Mouse (Mus musculus) neural tube, embryonic 15.5 days (tissue): Measurements from ENCODE around the gene Ndc1. TPM values are rescaled to one million over a fixed set of nuclear protein-coding genes. Genes with fewer than 3 reads are reported as not detected.
"Not testable (repeated sequence)": the region's sequence is repeated elsewhere in the genome, so short reads cannot be mapped to it uniquely, and the experiment has no call there.

Source experiments
- ATAC-seq: fragments of 200-750 bp; cut with Nextera tagmentation; 2 replicates; pipeline ENCODE4 v1.8.0; 2017; ENCODE audit warnings: mild to moderate bottlenecking, moderate TSS enrichment, moderate library complexity; ENCODE audit not compliant: low FRiP score
- H3K27ac ChIP-seq: fragments of 300-500 bp; sonication (generic); replicated peaks from 2 replicates; pipeline ENCODE4 v1.5.1; 2015; ENCODE audit warnings: mild to moderate bottlenecking, inconsistent platforms
- H3K27me3 ChIP-seq: fragments of 300-500 bp; sonication (generic); replicated peaks from 2 replicates; pipeline ENCODE4 v1.6.1; 2015; ENCODE audit warnings: inconsistent platforms
- H3K36me3 ChIP-seq: fragments of 300-500 bp; sonication (generic); 2 replicates; pipeline ENCODE4 v1.6.1; 2015; ENCODE audit warnings: inconsistent platforms
- H3K4me1 ChIP-seq: fragments of 300-500 bp; sonication (generic); 2 replicates; pipeline ENCODE4 v1.6.1; 2015; ENCODE audit warnings: inconsistent platforms
- H3K4me2 ChIP-seq: fragments of 300-500 bp; sonication (generic); 2 replicates; pipeline ENCODE4 v1.6.1; 2015; ENCODE audit warnings: inconsistent platforms, mild to moderate bottlenecking, moderate library complexity
- H3K4me3 ChIP-seq: fragments of 300-500 bp; sonication (generic); replicated peaks from 2 replicates; pipeline ENCODE4 v1.5.1; 2015; ENCODE audit warnings: mild to moderate bottlenecking, inconsistent platforms
- H3K9ac ChIP-seq: fragments of 300-500 bp; sonication (generic); replicated peaks from 2 replicates; pipeline ENCODE4 v1.6.1; 2015; ENCODE audit warnings: mild to moderate bottlenecking, inconsistent platforms
- H3K9me3 ChIP-seq: fragments of 300-500 bp; sonication (generic); replicated peaks from 2 replicates; pipeline ENCODE4 v1.6.1; 2016; ENCODE audit warnings: inconsistent platforms
- WGBS: fragments of 180-500 bp; shearing (Covaris S2); methylation state at CpG from one replicate; pipeline ENCODE4 v1.1.7; 2015; ENCODE audit warnings: mixed read lengths; 5-methylcytosine and 5-hydroxymethylcytosine counted together
- polyA plus RNA-seq: library from polyadenylated mRNA; unstranded; fragments of >200 nt; fragmentation: Nextera tagmentation; extraction: Ambion mirVana; gene quantifications from 2 replicates; pipeline ENCODE4 v1.2.1, GENCODE M21; 2015

Ndc1 gene
- polyA plus RNA-seq, 1 experiment from 2014 or later, result 17.1 TPM

- Histone ChIP-seq H3K27ac (no peak overlapping the region), H3K27me3 (no peaks in the 10 kb centered on the region), H3K4me2 (no peak overlapping the region), H3K4me1 (peaks cover 7% of the 10 kb centered on the region), H3K9me3 (no peaks in the 10 kb centered on the region), H3K36me3 (no peaks in the 10 kb centered on the region; the same call in 1 of the 2 replicates), H3K4me3 (no peak overlapping the region), H3K9ac (no peak overlapping the region)
- 85% methylated on average over 5 of the region's 5 CpGs for WGBS
- no peak for ATAC-seq
Observed at GRCm38 (mm10) chr4:107364190-107364639, 3.4 kb upstream of the Ndc1 start.

GRCm38 (mm10) chr4:107366408-107366807 lies 1.2 kb upstream of the Ndc1 start:
- not testable (repeated sequence) for ATAC-seq, H3K9me3 ChIP-seq, H3K4me1 ChIP-seq, H3K4me2 ChIP-seq, H3K27ac ChIP-seq, H3K4me3 ChIP-seq, H3K27me3 ChIP-seq, H3K36me3 ChIP-seq, H3K9ac ChIP-seq

- Histone ChIP-seq H3K36me3 (peaks cover 33% of the 10 kb centered on the region), H3K9me3 (no peaks in the 10 kb centered on the region), H3K4me2 (no peak overlapping the region), H3K27ac (no peak overlapping the region), H3K27me3 (no peaks in the 10 kb centered on the region), H3K4me3 (no peak overlapping the region), H3K9ac (no peak overlapping the region), H3K4me1 (peaks cover 7% of the 10 kb centered on the region)
- WGBS, result 93% methylated on average over 2 of the region's 2 CpGs
- no peak for ATAC-seq
Observed at GRCm38 (mm10) chr4:107372304-107372703, 4.7 kb downstream of the Ndc1 start.

GRCm38 (mm10) chr4:107374677-107375076 lies 7.1 kb downstream of the Ndc1 start:
- no peak overlapping the region for H3K4me3 ChIP-seq
- no peak overlapping the region for H3K4me2 ChIP-seq
- H3K27me3 ChIP-seq, result no peaks in the 10 kb centered on the region
- H3K4me1 ChIP-seq, result no peaks in the 10 kb centered on the region
- ATAC-seq, result no peak
- H3K27ac ChIP-seq, result no peak overlapping the region
- H3K36me3 ChIP-seq, result peaks cover 33% of the 10 kb centered on the region
- 93% methylated on average over 4 of the region's 4 CpGs for WGBS
- no peak overlapping the region for H3K9ac ChIP-seq
- H3K9me3 ChIP-seq, result no peaks in the 10 kb centered on the region

GRCm38 (mm10) chr4:107378954-107379353 lies 11.4 kb downstream of the Ndc1 start:
- Histone ChIP-seq H3K36me3 (peaks cover 46% of the 10 kb centered on the region), H3K4me1 (no peaks in the 10 kb centered on the region), H3K9ac (no peak overlapping the region), H3K27me3 (no peaks in the 10 kb centered on the region), H3K4me2 (no peak overlapping the region), H3K9me3 (no peaks in the 10 kb centered on the region), H3K4me3 (no peak overlapping the region), H3K27ac (no peak overlapping the region)
- 91% methylated on average over 6 of the region's 6 CpGs for WGBS
- no peak for ATAC-seq

- no peaks in the 10 kb centered on the region for H3K4me1 ChIP-seq
- no peaks in the 10 kb centered on the region for H3K9me3 ChIP-seq
- no peaks in the 10 kb centered on the region for H3K27me3 ChIP-seq
- H3K4me2 ChIP-seq, result no peak overlapping the region
- no peak for ATAC-seq
- WGBS, result 84% methylated on average over 7 of the region's 7 CpGs
- H3K36me3 ChIP-seq, result peaks cover 40% of the 10 kb centered on the region
- no peak overlapping the region for H3K9ac ChIP-seq
- H3K27ac ChIP-seq, result no peak overlapping the region
- no peak overlapping the region for H3K4me3 ChIP-seq
Observed at GRCm38 (mm10) chr4:107380871-107381270, 13.3 kb downstream of the Ndc1 start.

- Histone ChIP-seq H3K9ac (no peak overlapping the region), H3K36me3 (peaks cover 53% of the 10 kb centered on the region), H3K4me2 (no peak overlapping the region), H3K27me3 (no peaks in the 10 kb centered on the region), H3K9me3 (no peaks in the 10 kb centered on the region), H3K4me1 (no peaks in the 10 kb centered on the region), H3K27ac (no peak overlapping the region), H3K4me3 (no peak overlapping the region)
- 88% methylated on average over 4 of the region's 4 CpGs for WGBS
- ATAC-seq, result no peak
Observed at GRCm38 (mm10) chr4:107387038-107387437, 19.5 kb downstream of the Ndc1 start.

- Histone ChIP-seq H3K36me3 (peaks cover 56% of the 10 kb centered on the region), H3K4me3 (no peak overlapping the region), H3K9ac (no peak overlapping the region), H3K4me2 (no peak overlapping the region), H3K9me3 (no peaks in the 10 kb centered on the region), H3K27ac (no peak overlapping the region), H3K4me1 (no peaks in the 10 kb centered on the region), H3K27me3 (no peaks in the 10 kb centered on the region)
- WGBS, result 87% methylated on average over 8 of the region's 8 CpGs
- no peak for ATAC-seq
Observed at GRCm38 (mm10) chr4:107387465-107387864, 19.9 kb downstream of the Ndc1 start.

GRCm38 (mm10) chr4:107388291-107388690 lies 20.7 kb downstream of the Ndc1 start:
- ATAC-seq, result no peak
- peaks cover 55% of the 10 kb centered on the region for H3K36me3 ChIP-seq
- no peaks in the 10 kb centered on the region for H3K9me3 ChIP-seq
- no peaks in the 10 kb centered on the region for H3K27me3 ChIP-seq
- 92% methylated on average over 2 of the region's 2 CpGs for WGBS
- H3K4me1 ChIP-seq, result no peaks in the 10 kb centered on the region
- H3K9ac ChIP-seq, result no peak overlapping the region
- no peak overlapping the region for H3K4me3 ChIP-seq
- no peak overlapping the region for H3K4me2 ChIP-seq
- no peak overlapping the region for H3K27ac ChIP-seq

GRCm38 (mm10) chr4:107389345-107389744 lies 21.8 kb downstream of the Ndc1 start:
- Histone ChIP-seq H3K4me2 (no peak overlapping the region), H3K36me3 (peaks cover 59% of the 10 kb centered on the region), H3K4me3 (no peak overlapping the region), H3K9me3 (no peaks in the 10 kb centered on the region), H3K9ac (no peak overlapping the region), H3K27me3 (no peaks in the 10 kb centered on the region), H3K27ac (no peak overlapping the region), H3K4me1 (no peaks in the 10 kb centered on the region)
- ATAC-seq, result no peak
- WGBS, result 94% methylated on average over 3 of the region's 3 CpGs

GRCm38 (mm10) chr4:107393771-107394170 lies 26.2 kb downstream of the Ndc1 start:
- ATAC-seq, result no peak
- 88% methylated on average over 2 of the region's 2 CpGs for WGBS
- Histone ChIP-seq H3K9ac (no peak overlapping the region), H3K36me3 (peaks cover 47% of the 10 kb centered on the region), H3K4me3 (no peak overlapping the region), H3K4me1 (no peaks in the 10 kb centered on the region), H3K4me2 (no peak overlapping the region), H3K9me3 (no peaks in the 10 kb centered on the region), H3K27me3 (no peaks in the 10 kb centered on the region), H3K27ac (no peak overlapping the region)

- H3K27me3 ChIP-seq, result 0 out of 2 replicates have a peak, but pooled peaks cover 3% of the 10 kb centered on the region
- peaks cover 10% of the 10 kb centered on the region for H3K4me1 ChIP-seq
- H3K27ac ChIP-seq, result no peak overlapping the region
- WGBS, result 92% methylated on average over 4 of the region's 4 CpGs
- no peak overlapping the region for H3K9ac ChIP-seq
- no peaks in the 10 kb centered on the region for H3K9me3 ChIP-seq
- no peak overlapping the region for H3K4me3 ChIP-seq
- H3K36me3 ChIP-seq, result 0 out of 2 replicates have a peak, but pooled peaks cover 4% of the 10 kb centered on the region
- ATAC-seq, result no peak
- H3K4me2 ChIP-seq, result no peak overlapping the region
Observed at GRCm38 (mm10) chr4:107420202-107420601, 52.6 kb downstream of the Ndc1 start.

- Histone ChIP-seq H3K9me3 (no peaks in the 10 kb centered on the region), H3K4me2 (peak overlapping the region; percentile 47), H3K36me3 (no peaks in the 10 kb centered on the region), H3K27me3 (0 out of 2 replicates have a peak, but pooled peaks cover 3% of the 10 kb centered on the region), H3K4me1 (peaks cover 10% of the 10 kb centered on the region), H3K9ac (no peak overlapping the region), H3K4me3 (0 out of 2 replicates have a peak overlapping the region, but pooled peaks have one; percentile 3), H3K27ac (no peak overlapping the region)
- 4% methylated on average over 14 of the region's 14 CpGs for WGBS
- no peak for ATAC-seq
Observed at GRCm38 (mm10) chr4:107421711-107422110, 54.1 kb downstream of the Ndc1 start.
